Mouse (Mus musculus) liver, adult 2 months (tissue): Measurements from ENCODE around the gene Cox20.

Source experiments
- CTCF ChIP-seq: fragments of 200-500 bp; IDR thresholded peaks from 2 replicates; pipeline ENCODE4 v1.5.1; 2011; ENCODE audit warnings: low read depth, low read length, control low read depth
- POLR2A ChIP-seq: fragments of 200-500 bp; IDR thresholded peaks from 2 replicates; pipeline ENCODE4 v1.6.1; 2011; ENCODE audit warnings: low read length, control low read depth; ENCODE audit not compliant: insufficient read depth; ENCODE audit errors: extremely low read depth

DNA sequence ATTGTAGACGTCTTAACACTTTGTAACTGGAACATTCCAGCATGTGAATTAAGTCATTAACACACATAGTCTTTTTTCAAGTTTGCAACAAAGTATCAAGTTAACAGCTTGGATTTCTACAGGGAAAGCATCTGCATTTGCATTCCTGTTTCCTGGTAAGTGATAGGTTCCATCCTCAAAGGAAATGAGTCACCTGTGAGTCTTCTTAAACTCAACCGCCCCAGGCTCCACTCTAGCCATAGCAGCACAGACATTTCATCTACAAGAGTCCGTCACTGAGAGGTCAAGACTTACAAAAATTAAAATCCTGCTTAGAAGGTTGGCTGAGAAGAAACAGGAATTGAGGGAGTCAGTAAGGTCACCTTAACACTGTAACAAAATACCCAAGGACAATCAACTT is 27.2 kb upstream of the Cox20 start:
- TF ChIP-seq CTCF, result no peak
- no peak for TF ChIP-seq POLR2A
